Mouse (Mus musculus) spleen, embryonic (tissue): Measurements from ENCODE around the gene Iqce.

ENCODE experiments used
- CTCF ChIA-PET: fragments of 350-600 bp; sonication (Branson Sonifier 250); formaldehyde crosslinking; loops from one replicate; lab custom pipeline; 2022; lab: Charles Lee

Gene Iqce

DNA sequence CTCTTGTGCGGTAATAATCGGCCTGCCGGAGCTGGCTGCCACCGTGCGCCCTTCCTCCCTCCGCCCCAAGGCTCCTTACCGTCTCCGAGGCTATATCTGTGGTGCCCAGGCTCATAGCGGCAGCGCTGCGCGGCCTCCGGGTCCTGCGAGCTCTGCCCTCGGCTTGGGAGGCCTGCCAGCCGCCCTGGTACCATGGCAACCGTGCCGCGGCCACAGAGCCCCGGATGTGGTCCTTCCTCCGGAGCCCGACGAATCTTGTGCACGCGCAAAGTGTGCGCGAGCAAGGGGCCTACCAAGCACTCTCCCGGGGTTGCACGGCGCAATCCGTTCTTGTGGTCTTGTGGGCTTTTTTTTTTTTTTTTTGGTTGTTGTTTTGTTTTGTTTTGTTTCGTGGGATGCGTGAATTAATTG lies at the start of gene Iqce:
TSS of gene Iqce (minus strand) at position 276 of the 411 bp plus-strand sequence.
- CTCF ChIA-PET = interaction anchor here (0.9 kb wide), 1 partner anchor 36 kb away, joined by 3 read pairs; no protein-coding TSS in a partner anchor

DNA sequence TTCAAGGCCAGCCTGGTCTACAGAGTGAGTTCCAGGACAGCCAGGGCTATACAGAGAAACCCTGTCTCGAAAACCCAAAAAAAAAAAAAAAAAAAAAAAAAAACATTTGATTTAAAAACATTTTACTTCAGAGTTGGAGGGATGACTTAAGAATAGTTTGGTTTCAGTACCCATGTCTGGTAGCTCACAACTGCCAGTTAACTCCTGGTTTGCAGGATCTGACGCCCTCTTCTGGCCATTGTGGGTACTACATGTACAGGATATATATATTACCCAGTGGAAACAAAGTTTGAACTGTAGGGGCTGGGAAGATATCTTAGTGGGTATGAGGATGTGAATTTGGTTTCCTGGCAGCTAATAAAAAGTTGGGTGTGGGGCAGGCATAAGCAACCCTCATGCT lies 48.7 kb upstream of the Iqce start:
- CTCF ChIA-PET = interaction anchor here (0.6 to 1.2 kb wide), 4 partner anchors 18 to 211 kb away, joined by 3 to 8 read pairs (median 5); no protein-coding TSS in a partner anchor

DNA sequence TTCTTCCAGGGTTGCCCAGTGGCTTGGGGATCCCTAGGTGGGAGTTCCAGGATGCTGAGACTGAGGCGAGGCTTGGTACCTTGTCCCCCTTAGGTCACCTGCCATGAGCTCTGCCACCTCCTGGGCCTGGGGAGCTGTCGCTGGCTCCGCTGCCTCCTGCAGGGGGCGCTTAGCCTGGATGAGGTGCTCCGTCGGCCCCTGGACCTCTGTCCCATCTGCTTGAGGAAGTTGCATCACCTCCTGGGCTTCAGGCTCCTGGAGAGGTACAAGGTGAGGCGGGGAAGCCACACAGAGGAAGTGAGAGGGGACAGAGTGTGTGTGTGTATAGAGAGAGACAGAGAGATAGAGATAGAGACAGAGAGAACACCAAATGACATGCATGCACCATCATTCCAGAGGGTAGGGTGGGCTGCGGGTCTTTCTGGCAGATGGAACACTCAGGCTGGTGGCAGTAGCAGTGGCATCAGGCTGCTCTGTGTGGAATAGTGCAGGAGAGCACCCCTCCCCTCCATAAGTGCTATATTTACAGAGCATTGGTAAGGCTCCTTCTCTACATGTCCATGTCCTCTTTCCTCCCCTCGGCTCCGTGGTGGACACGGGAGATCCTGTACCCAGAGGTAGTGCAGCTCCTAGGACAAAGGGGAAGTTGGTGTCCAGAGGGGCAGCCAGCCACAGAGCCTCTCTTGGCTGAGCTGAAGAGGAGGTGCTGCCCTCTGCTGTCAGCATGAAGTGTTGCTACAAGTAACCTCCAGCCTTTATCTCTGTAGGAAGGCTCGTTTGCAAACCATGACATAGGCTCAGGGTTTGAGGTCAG lies 47.1 kb upstream of the Iqce start:
- CTCF ChIA-PET = interaction anchor here (0.5 to 1.1 kb wide), 4 partner anchors 16 to 232 kb away, joined by 3 read pairs; no protein-coding TSS in a partner anchor

DNA sequence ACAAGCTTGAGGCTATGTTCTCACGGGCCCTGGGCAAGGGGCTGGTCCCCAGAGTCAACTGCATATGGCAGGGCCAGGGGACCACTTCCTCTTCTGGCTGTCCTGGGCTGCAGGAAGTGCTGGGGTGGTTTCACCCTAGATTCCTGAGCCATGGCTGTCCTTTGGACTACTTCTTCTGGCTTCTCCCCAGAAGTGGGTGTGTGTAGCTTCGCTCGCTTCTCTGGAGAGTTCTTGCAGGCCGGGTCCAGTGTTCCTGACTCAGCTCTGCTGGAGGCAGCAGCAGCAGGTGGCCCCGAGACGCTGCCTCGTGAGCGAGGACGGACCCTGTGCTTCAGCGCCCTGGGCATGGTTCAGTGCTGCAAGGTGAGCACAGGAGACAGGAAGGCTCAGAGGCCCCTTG lies 46.2 kb upstream of the Iqce start:
- CTCF ChIA-PET = no interaction called here

DNA sequence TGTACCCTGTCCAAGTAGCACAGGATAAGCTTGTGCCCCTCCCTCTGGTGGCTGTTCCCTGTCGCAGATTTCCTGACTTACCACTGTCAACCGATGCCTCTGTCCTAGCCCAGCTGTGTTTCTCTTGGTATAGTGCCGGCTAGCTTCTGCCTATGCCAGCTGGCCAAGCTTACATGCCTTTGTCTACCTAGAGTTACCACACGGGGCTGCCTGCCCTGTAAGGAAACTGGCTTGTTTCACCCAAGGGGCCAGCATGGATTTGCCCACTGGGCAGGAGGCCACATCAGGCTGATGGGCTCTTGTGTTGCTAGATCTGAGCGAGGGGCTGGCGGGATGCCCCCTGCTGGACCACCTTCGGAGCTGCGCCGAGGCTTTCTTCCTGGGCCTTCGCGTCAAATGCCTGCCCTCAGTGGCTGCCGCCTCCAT lies 41.5 kb upstream of the Iqce start:
- CTCF ChIA-PET = no interaction called here

DNA sequence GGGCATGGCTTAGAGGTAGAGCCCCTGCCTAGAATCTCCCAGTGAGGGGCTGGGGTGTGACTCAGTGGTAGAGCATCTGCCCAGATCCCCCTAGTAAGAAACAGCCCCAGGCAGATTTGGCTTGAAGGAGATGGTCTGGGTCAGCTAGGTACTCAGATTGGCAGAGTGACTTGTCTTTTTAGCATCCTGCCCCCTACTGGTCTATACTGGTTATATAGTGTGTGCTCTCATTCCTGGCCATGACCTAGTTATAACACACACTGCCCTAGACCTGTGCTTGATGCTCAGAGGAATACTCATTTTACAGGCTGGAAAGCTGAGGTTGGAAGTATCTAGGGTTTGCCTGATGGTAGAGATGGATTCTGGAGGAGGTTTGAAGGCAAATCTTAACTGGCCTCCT lies 39.7 kb upstream of the Iqce start:
- CTCF ChIA-PET = interaction anchor here (0.5 kb wide), 1 partner anchor 24 kb away, joined by 3 read pairs; no protein-coding TSS in a partner anchor

DNA sequence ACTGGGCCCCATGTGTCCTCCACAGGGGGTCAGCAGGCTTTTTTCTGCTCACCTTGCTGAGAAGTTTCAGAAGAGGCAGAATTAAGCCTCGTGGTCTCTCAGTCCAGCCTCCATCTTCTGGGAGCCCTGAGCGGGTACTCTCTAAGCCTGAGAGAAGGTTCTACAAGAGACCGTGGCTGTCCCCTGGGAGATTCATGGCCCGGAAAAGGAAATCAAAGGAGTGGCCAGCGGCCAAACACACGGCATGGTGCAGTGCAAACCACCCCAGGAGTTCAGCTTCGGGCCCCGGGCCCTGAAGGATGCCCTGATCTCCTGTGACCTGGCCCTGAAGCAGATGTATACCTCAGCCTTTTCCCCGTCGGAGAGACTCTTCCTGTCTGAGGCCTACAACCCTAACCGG lies 38.9 kb upstream of the Iqce start:
- CTCF ChIA-PET = no interaction called here

DNA sequence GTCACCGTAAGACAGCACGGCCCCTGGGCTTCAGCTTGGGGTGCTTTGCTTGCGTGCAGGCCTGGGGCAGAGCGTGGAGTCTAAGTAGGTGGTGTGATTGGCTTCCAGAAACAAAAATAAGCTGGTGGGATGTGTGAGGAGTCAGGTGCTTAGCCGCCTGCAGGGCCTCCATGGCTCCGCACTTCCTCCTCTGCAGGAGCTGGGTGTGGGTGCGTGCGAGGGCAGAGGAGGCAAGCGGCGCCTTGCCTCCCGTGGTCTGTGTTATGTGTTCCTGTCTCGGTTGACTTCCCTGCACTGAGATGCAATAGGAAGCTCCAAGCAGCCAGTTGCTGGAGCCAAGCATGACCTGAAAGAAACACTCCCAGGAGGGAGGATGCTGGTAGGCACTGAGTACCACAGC lies 37.6 kb upstream of the Iqce start:
- CTCF ChIA-PET = interaction anchor here (0.8 kb wide), 1 partner anchor 66 kb away, joined by 7 read pairs; no protein-coding TSS in a partner anchor

DNA sequence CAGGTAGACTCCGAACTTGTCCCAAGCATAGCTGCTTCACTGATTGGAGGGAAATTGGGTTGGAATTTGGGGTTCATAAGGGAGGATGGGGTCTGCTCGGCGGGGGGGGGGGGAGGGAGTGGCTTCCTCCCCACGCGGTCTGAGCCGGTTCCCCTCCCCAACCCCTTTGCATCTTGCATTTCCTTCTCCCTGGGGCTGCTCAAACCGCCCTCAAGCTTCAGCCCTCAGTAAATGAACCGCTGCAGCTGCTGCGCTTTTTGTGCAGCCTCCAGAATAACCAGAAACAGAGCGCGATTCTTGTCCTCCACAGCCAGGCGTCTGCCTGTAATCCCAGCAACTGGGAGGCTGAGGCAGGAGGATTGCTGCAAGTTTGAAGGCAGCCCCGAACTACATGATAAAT lies 34.0 kb upstream of the Iqce start:
- CTCF ChIA-PET = interaction anchor here (0.6 kb wide), 1 partner anchor 262 kb away, joined by 3 read pairs; no protein-coding TSS in a partner anchor

DNA sequence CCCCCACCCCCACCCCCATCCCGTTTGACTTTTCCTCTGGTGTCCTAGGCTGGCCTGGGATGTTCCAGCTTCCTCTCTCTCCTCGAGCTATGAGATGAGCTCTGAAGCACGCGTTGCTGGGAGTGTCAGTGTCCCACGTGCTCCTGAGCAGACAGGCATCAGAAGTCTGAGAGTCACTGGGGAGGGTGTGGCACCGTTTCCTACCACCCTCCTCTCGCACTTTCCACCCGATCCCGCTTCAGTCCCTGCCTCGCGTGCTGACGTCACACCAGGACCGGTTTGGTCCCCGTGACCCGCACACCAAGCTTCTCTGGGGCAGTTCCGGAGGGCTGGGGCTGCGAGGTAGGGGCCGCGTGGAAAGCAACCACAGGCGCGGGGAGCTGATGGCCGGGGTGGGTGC lies 33.1 kb upstream of the Iqce start:
- CTCF ChIA-PET = no interaction called here

DNA sequence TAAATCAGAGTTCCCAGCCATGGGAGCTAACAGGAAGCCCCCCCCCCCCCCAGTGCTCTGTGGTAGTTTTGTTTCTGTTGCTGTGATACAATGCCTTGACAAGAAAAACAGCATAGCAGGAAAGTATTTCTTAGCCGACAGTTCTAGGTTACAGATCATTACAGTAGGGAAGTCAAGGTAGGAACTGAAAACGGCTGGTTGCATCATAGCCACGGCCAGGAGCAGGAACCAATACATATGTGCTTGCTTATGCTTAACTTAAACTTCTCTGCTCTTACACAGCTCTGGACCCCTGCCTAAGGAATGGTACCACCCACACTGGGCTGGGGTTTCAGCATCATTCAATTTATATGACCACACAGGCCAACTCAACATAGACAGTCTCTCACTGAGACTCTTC lies 31.2 kb upstream of the Iqce start:
- CTCF ChIA-PET = interaction anchor here (0.7 to 1.2 kb wide), 2 partner anchors 14 to 17 kb away, joined by 3 to 4 read pairs; no protein-coding TSS in a partner anchor

DNA sequence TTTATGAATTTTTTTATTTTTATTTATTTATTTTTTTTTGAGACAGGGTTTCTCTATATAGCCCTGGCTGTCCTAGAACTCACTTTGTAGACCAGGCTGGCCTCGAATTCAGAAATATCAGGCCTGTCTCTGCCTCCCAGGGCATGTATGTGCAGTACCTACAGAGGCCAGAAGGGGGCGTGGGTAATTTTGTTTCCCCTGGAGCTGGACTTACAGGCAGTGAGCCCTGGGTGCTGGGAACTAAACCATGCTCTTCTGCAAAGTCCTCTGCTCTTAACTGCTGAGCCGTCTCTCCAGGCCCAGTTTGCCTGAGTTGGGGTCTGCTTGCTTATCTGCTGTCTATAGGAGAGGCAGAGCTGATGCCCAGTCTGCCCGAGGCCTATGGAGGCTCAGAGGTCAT lies 30.0 kb upstream of the Iqce start:
- CTCF ChIA-PET = interaction anchor here (0.6 kb wide), 2 partner anchors 191 to 455 kb away, joined by 3 to 7 read pairs; no protein-coding TSS in a partner anchor

DNA sequence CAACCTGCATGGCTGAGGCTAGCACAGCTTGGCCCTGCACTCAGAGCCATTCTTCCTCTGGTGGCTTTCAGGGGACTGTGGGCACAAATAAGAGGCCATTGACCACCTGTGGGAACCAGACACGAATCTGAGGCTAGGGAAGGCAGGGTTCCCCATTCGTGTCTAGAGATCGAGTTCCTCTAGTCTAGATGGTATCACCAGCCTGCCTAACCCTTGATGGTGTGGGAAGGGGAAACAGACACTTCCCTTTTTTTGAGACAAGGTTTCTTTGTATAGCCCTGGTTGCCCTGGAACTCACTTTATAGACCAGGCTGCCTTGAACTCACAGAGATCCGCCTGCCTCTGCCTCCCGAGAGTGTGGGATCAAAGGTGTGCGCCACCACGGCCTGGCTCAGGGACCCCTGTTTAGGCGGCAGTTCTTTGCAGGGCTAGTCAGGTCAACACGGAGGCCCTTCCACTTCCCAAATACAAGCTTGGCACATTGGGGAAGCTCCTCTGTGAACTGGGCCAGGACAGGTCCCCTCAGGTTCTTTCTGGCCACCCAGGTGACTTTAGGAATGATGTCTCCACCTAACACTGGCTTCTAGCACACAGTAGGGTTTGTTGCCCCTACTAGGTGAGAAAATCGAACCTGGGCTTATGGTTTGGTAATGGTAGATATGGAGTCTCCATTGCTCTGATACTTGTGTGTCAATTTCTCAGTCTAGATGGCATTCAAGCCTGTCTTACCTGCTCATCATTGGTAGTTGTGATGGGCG lies 29.0 kb upstream of the Iqce start:
- CTCF ChIA-PET = no interaction called here

DNA sequence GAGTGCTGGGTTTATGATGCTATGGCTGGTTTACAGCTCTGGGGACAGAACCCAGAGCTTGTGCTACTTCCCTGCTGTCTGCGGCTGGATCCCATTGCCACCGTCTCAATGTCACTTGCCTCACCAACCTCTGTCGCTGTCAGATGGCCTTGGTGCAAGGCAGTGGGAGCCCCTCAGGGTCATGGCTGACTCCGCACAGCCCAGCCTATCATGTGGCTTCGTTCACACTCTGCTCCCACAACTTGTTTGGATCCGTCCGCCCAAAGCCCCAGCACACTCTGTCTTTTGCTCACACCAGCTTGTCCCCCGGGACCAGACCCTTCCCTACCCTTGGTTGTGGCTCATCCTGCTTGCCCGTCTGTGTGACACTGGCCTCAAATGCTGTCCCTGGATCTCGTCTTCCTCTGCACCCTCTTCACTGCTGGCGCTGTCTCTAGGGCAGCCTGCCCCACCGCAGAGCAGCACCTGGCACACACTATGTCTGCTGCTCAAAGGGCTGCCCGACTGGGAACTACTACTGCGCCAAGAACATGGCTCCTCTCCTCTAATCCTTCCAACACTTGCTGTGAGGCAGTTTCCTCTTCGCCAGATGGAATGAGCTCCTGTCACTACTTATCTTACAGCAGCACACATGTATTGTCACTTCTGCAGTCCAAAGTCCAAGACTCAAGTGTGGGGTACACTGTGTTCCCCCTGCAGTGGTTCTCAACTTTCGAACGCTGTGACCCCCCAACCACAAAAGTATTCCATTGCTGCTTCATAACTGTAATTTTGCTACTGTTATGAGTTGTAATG lies 25.0 kb upstream of the Iqce start:
- CTCF ChIA-PET = no interaction called here

DNA sequence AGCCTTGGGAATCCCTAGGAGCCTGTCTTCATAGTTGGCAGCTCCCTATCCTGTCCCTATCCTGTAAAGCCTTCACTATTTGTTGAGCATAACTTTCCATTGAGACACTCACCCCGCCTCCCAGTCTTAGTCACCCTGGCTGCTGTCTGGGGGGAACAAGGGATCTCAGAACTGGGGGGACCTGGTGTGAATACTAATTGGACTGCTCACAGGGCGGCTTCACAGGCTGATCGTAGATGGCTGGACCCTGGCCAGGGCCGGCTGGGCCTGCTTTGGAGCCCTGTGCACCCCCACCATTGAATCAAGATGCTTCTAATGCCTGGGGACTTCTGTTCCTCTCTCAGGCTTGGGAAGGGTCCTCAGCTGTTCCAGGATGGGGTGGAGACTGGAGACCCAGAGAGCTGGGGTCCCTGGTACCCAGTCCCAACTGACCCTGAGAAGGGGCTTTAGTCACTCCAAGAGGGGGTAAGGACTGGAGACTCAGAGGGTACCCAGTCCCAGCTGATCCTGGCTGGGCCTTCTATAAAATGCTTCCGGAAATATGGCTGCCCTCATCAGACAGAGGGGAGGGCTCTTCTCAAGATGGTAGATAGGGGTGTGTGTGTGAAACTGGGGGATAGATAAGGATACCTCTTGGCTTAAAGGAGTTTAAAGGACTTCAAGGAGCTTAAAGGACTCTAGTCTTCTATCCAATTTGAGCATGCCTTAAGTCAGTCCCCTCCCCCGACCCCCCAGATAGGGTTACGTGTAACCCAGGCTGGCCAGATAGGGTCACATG lies 24.1 kb upstream of the Iqce start:
- CTCF ChIA-PET = no interaction called here

DNA sequence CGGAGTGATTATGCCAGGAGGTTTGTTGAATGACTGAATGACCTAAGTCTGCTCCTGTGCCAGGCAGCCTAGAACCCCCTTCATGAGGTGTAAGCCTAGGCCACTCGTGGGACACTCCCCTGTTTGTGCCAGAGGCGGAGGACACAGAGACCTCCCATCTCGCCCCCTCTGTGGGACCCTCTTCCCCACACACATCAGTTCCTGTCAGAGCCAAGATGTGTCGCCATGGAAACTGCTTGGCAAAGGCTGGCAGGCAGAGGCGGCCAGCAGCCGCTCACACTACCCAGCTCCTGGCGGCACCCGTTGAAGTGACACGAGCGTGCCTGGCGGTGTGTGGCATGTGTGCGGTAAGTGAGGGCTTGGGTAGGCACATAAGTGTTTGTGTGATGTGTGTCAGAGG lies 21.6 kb upstream of the Iqce start, which contains the start of gene Amz1:
TSS of gene Amz1 (plus strand) at position 306 of the 400 bp plus-strand sequence.
- CTCF ChIA-PET = no interaction called here

DNA sequence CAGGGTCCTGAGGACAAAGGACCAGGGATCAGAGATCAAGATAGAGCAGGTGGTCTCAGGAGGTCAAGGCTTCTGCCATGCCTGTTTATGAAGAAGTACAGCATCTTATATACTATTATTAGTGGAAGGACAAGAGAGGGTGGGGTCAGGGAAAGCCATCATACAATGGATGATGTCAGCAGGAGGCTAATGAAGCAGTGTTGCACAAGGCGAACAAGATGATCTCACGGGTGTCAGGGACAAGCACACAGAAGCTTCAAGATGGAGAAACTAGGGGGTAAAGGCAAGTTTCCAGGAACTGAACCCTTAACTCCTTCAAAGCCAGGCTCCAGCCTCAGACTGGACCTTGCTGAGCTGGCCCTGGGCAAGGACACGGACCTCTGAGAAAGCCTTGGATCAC lies 19.9 kb upstream of the Iqce start:
- CTCF ChIA-PET = no interaction called here

DNA sequence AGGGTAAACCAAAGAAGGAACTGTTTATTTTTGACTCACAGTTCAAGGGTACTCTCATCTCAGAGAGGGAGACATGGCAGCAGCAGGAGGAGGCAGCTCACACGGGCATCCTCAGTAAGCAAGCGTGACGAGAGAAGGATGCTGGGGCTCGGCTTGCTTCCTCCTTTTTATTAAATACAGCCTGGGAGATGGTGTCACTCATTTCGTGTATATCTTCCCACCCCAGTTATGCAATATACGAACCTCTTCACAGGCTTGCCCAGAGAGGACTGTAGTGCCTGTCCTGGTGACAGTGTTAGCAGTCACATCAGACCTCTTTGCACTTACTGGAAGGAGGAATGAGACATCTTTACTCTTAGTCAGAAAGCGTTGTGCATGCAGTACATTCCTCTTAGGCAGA lies 18.6 kb upstream of the Iqce start:
- CTCF ChIA-PET = no interaction called here

DNA sequence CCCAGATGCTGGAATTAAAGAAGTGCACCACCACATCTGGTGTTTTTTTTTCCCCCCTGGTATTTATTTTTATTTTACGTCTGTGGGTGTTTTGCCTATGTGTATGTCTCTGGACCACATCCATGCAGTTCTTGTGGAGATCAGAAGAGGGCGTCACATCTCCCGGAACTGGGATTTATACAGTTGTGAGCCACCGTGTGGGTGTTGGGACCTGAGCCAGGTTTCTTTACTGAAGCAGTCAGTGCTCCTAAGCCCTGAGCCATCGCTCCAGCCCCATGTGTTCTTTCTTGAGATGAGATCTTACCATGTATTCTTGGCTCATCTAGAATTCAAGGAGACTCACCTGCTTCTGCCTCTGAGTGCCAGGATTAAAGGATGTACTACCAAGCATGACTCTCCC lies 8.9 kb upstream of the Iqce start:
- CTCF ChIA-PET = no interaction called here

DNA sequence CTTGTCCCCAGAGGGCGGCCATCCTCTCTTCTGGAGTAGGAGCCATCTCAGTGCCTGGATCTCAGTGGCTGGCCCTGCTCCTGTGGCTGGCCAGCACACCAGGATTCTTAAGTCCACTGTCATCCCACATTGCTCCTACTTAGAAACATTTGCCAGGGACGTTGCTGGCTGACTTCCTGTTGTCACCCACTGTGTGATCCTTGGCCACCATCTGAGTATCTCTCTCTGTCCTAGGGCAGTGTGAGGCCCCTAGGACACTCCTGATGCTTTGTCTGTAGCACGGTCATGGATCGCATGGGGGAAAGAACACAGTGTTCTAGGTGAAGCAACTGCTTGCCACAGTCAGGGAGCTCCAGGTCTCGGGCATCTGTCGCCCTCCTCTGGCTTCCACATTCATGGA lies 8.1 kb upstream of the Iqce start:
- CTCF ChIA-PET = no interaction called here
